Mouse (Mus musculus) testis, adult 2 months (tissue): ENCODE results near the gene Dnah12. TPM values are rescaled to one million over a fixed set of nuclear protein-coding genes. Genes with fewer than 3 reads are reported as not detected.
"Not testable (repeated sequence)": the region's sequence is repeated elsewhere in the genome, so short reads cannot be mapped to it uniquely, and the experiment has no call there.

ENCODE experiments used
- H3K27ac ChIP-seq: fragments of 200-500 bp; 2 replicates; pipeline ENCODE4 v1.5.1; 2012; ENCODE audit warnings: low read depth, low read length; ENCODE audit not compliant: control insufficient read depth, insufficient read depth
- H3K27me3 ChIP-seq: fragments of 200-500 bp; 2 replicates; pipeline ENCODE4 v1.6.1; 2012; ENCODE audit warnings: mild to moderate bottlenecking, low read length, moderate library complexity; ENCODE audit not compliant: control insufficient read depth, insufficient read depth
- H3K36me3 ChIP-seq: fragments of 200-500 bp; 2 replicates; pipeline ENCODE4 v1.6.1; 2012; ENCODE audit warnings: mild to moderate bottlenecking, low read length; ENCODE audit not compliant: control insufficient read depth, insufficient read depth
- H3K4me1 ChIP-seq: fragments of 200-500 bp; 2 replicates; pipeline ENCODE4 v1.6.1; 2012; ENCODE audit warnings: low read length; ENCODE audit not compliant: control insufficient read depth, insufficient read depth
- H3K4me3 ChIP-seq: fragments of 200-500 bp; 2 replicates; pipeline ENCODE4 v1.5.1; 2012; ENCODE audit warnings: low read depth, mild to moderate bottlenecking, low read length, moderate library complexity, mixed read lengths; ENCODE audit not compliant: control insufficient read depth
- CTCF ChIP-seq: fragments of 200-500 bp; IDR thresholded peaks from 2 replicates; pipeline ENCODE4 v1.5.1; 2012; ENCODE audit warnings: low read depth, mild to moderate bottlenecking, inconsistent platforms, low read length, moderate library complexity; ENCODE audit not compliant: control insufficient read depth, insufficient read depth, insufficient replicate concordance
- POLR2A ChIP-seq: fragments of 200-500 bp; IDR thresholded peaks from 2 replicates; pipeline ENCODE4 v1.6.1; 2012; ENCODE audit warnings: low read depth, mild to moderate bottlenecking, inconsistent platforms, low read length, moderate library complexity; ENCODE audit not compliant: control insufficient read depth
- polyA plus RNA-seq: library from polyadenylated mRNA; depleted of rRNA; stranded (reverse); fragments of >200 nt; gene quantifications from 2 replicates; pipeline ENCODE4 v1.2.3, GENCODE M21; 2012

Dnah12 gene
- polyA plus RNA-seq, 1 experiment, result 7.4 TPM

- no peaks in the 10 kb centered on the region for H3K27me3 ChIP-seq
- TF ChIP-seq CTCF (no peak), POLR2A (no peak)
- no peak overlapping the region for H3K27ac ChIP-seq
- H3K36me3 ChIP-seq, result no peaks in the 10 kb centered on the region
- no peak overlapping the region for H3K4me3 ChIP-seq
- peaks cover 1% of the 10 kb centered on the region for H3K4me1 ChIP-seq
Observed at GRCm38 (mm10) chr14:26675371-26675770, 17.7 kb upstream of the Dnah12 start.

GRCm38 (mm10) chr14:26675791-26676190 is 17.3 kb upstream of the Dnah12 start:
- H3K4me3 ChIP-seq, result no peak overlapping the region
- no peaks in the 10 kb centered on the region; the same call in 1 of the 2 replicates for H3K4me1 ChIP-seq

GRCm38 (mm10) chr14:26690727-26691126 is 2.3 kb upstream of the Dnah12 start:
- Histone ChIP-seq H3K36me3 (no peaks in the 10 kb centered on the region), H3K4me1 (no peaks in the 10 kb centered on the region), H3K4me3 (no peak overlapping the region), H3K27me3 (no peaks in the 10 kb centered on the region), H3K27ac (no peak overlapping the region)
- no peak for TF ChIP-seq POLR2A
- no peak for TF ChIP-seq CTCF

More at GRCm38 (mm10) chr14:26675791-26676190, 17.3 kb upstream of the Dnah12 start:
- Histone ChIP-seq H3K27ac (no peak overlapping the region), H3K27me3 (no peaks in the 10 kb centered on the region), H3K36me3 (no peaks in the 10 kb centered on the region)
- TF ChIP-seq POLR2A (no peak), CTCF (no peak)

GRCm38 (mm10) chr14:26691363-26691762 is 1.7 kb upstream of the Dnah12 start:
- H3K27ac ChIP-seq, result no peak overlapping the region
- no peaks in the 10 kb centered on the region for H3K36me3 ChIP-seq
- TF ChIP-seq POLR2A (no peak), CTCF (no peak)
- H3K4me1 ChIP-seq, result no peaks in the 10 kb centered on the region
- H3K27me3 ChIP-seq, result no peaks in the 10 kb centered on the region
- H3K4me3 ChIP-seq, result no peak overlapping the region

GRCm38 (mm10) chr14:26697912-26698311 is 4.8 kb downstream of the Dnah12 start:
- TF ChIP-seq POLR2A (no peak), CTCF (no peak)
- no peaks in the 10 kb centered on the region for H3K4me1 ChIP-seq
- H3K36me3 ChIP-seq, result no peaks in the 10 kb centered on the region
- no peak overlapping the region for H3K4me3 ChIP-seq
- no peak overlapping the region for H3K27ac ChIP-seq
- H3K27me3 ChIP-seq, result no peaks in the 10 kb centered on the region

- not testable (repeated sequence) for H3K27ac ChIP-seq, H3K36me3 ChIP-seq, H3K4me3 ChIP-seq, H3K27me3 ChIP-seq, H3K4me1 ChIP-seq
Observed at GRCm38 (mm10) chr14:26705246-26705645, 12.2 kb downstream of the Dnah12 start.

GRCm38 (mm10) chr14:26719696-26720095 is 26.6 kb downstream of the Dnah12 start:
- not testable (repeated sequence) for H3K4me1 ChIP-seq, H3K36me3 ChIP-seq, H3K27ac ChIP-seq, H3K4me3 ChIP-seq, H3K27me3 ChIP-seq

GRCm38 (mm10) chr14:26724898-26725297 is 31.8 kb downstream of the Dnah12 start:
- Histone ChIP-seq H3K27me3 (no peaks in the 10 kb centered on the region), H3K4me1 (no peaks in the 10 kb centered on the region), H3K27ac (no peak overlapping the region), H3K4me3 (no peak overlapping the region), H3K36me3 (no peaks in the 10 kb centered on the region)
- TF ChIP-seq CTCF, result no peak
- no peak for TF ChIP-seq POLR2A
